Mouse (Mus musculus): ENCODE results near the gene Mapk8. TPM values are rescaled to one million over a fixed set of nuclear protein-coding genes. Genes with fewer than 3 reads are reported as not detected.

Mapk8 gene
- polyA plus RNA-seq, 2 experiments from 2014 or later, result 9.8 to 12.4 TPM

DNA sequence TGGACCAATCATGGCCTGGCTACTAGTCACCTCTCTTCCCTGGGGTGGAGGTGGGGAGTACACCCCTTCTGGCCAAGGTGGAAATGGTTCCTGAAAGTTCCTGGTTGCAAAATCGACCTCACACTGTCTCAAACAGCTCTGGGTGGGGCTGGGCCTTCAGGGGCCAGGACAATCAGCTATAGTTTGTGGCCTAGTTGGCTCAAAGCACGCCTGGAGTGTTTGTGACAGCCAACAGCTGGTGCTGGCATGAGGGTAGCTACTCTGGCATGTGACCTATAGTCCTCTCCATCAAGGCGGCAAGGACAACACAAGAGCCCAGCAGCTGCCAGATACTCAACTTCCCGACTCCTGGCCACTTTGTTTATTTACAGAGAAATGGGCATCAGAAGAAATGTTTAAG, 99.2 kb downstream of the Mapk8 start:
- ATAC-seq, result no peak

DNA sequence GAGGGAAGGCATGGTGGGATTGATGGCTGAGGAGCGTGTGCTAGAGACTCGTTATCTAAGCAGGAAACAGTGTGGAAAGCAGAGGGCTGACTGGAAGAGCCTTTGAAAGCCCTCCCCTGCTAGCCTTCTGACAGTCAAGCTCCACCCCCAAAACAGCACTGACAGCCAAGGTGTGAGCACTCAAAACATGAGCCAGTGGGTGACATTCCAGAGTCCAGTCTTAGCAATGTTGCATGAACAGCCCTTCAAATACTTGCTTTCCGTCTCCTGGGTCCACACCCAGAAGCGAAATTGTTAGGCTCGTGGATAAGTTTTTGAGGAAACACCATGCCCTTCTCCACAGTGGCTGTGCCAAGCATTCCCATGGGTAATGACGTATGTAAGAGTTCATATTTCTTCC, 100.4 kb downstream of the Mapk8 start:
- ATAC-seq, result no peak

DNA sequence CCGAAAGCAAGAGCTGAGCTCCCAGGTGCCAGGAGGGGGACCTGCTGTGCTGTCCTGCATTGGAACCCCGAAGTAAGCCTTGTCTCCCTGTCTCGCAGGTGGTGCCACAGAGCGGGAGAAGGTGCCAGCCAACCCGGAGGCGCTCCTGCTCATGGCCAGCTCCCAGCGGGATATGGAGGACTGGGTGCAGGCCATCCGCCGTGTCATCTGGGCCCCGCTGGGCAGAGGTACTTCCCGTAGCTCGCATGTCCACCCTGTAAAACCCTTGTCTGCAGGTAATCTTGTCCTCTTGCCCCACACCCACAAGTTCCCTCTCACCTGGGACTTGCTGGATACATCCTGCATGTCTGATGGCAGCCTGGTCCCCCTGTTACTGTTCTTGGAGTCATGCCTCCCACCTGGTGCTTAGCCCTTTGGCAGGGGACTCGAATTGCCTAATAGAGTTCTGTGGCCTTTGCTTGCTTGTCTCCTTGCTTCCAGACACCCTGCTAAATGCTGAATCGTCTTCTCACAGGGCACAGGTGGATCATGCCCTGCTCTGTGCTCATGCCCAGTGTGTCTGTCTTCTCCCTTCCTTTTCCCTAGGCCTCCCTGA, 103.7 kb downstream of the Mapk8 start:
- no peak for ATAC-seq

DNA sequence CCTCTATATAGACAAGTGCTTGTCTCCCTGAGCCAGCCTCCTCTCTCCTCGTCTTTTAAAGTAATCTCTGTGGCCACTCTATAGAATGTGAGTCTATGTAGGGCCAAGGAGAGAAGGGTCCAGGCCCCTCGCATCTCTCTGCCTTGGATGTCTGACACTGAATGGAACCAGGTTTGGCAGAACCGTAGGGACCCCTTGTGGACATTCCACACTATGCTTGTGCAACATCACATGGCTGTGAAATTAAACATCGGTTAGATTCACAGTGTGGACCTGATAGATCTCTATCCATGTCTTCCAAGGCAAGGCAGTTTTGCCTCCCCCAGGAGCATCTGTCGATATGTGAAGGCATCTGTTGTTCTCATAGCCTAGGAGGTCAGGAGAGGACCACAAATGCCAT, 108.3 kb downstream of the Mapk8 start:
- ATAC-seq, result no peak

DNA sequence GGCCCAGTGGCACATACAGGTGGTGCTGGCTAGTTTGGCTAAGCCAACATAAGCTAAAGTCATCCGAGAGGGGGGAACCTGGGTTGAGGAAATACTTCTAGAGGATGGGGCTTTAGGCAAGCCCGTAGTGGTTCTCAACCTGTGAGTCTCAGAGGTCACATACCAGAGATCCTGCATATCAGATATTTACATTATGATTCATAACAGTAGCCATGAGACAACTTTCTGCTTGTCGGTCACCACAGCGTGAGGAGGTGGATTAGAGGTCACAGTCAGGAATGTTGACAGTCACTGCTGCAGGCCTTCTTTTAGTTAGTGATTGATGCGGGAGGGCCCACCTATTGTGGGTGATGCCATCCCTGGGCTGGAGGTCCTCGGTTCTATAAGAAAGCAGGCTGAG, 111.2 kb downstream of the Mapk8 start:
- no peak for ATAC-seq

DNA sequence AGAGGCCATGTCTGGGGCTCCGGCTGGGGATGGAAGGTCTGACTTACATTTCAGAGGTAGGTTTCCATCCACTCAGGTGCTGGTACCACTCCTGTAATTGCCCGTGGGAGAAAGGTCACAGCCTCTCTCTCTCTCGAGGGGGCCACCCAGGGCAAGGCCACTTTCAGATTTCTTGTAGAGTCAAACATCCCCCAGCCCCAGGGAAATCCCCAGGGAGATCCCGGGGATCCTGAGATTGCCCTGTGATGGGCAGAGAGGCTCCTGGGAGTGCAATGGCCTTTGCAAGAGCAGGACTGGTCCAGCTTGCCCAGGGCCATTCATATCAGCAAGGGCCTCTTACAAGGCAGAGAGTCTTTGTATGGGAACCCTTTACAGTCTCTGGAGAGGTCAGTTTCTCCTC, 112.6 kb downstream of the Mapk8 start:
- no peak for ATAC-seq

DNA sequence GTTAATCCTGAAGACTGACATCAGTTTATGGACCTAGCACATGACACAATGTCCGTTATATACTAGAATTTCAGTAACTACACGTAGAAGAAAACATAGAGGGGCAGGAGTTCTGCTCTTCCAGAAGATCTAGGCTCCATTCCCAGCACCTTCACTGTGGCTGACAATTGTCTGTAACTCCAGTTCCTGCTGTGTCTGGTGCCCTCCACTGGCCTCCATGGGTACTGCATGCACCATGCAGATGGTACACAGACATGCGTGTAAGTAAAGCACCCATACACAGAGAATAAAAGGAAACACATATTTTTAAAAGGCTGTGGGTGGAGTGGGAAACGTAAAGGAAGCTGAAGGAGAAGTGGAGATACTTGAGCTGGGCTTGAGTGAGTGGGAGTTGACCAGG, 113.1 kb downstream of the Mapk8 start:
- ATAC-seq, result no peak

DNA sequence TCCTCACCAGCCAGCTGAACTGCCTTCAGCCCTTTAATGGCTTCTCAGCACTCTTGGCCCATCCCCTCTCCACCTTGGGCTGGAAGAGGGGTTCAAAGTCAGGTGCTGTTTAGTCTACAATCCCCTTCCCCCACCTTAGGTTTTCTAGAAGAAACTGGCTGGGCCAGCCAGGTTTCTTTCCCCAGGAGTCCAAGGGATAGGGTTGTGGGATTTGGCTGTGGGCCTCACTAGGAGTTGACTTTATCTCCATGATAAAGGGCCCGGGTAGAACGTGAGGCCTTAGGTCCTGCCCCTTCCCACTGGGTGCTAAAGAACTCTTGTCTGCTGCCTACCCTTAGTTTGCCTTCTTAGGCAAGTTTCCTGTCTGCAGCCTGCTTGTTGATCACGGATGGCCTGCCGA, 115.3 kb downstream of the Mapk8 start:
- no peak for ATAC-seq

DNA sequence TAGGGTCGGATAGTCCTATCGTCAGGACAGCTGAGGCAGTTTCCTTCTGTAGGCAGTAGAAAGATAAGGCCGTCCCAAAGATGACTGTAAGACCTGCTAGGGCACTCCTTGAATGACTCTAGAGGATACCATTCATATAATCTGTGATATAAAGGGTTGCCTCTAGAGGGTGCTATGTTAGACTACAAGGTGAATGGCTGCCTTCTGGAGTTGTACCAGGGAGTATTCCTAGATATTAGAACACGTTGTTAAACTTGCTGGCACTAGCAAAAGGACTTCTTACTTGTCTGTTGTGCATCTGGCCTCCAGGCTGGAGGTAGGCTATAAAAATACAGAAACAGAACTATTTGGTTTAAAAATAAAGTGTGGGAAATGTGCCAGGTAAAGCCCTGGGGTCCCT, 116.0 kb downstream of the Mapk8 start:
- ATAC-seq, result no peak

DNA sequence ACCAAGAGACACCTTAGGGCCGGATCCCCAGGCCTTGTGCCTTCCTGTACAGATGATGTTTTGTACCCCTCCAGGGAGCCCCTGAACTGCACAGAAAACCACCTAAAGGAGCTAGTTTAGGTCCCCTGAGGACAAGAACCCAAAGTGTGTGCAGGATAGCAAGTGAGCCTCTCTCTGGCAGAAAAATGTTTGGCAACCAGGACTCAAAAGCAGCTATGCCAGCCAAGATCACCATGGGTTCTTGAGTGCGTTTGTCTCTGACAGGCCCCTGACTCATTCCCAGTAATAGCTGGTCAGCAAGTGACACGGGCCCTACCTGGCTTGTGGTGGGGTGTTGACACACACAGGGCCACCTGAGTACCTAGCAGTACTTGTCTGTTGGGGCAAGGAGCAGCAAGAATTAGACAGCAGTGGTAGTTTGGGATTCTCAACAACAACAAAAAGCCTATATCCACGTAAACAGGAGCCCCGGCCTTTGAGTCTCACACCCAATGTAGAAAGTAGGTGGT, 117.6 kb downstream of the Mapk8 start:
- no peak for ATAC-seq

DNA sequence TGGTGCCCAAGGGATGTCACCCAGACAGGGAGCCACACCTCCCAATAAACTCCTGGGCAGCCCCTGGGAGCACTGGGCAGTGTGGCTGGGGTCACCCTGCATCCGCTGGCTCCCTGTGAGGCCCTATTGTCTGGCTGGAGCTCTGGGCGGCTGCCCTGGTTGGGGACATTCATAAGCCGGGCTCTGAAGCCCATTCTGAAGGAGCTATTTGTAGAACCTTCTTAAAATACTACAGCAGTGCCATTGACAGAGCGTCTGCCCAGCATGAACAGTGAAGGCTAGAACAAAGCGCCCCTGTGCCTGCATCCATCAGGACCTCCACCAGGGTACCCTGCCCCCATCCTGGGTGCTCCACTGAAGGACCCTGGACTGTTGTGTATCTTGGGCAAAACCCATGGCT, 118.6 kb downstream of the Mapk8 start:
- no peak for ATAC-seq

Other genes starting within 250 kb of the Mapk8 start
- under 1 TPM in 1 of 2 experiments, not detected in 1; 0.30 TPM for gene Arhgap22, start 233.1 kb downstream of the Mapk8 start, polyA plus RNA-seq (2017; shearing (Covaris generic))
- gene Frmpd2, start 24.5 kb upstream of the Mapk8 start, polyA plus RNA-seq (2017; shearing (Covaris generic)), result not detected
- gene Ptpn20, start 142.0 kb upstream of the Mapk8 start, polyA plus RNA-seq (2017; shearing (Covaris generic)), result not detected

All from activated CD4-positive, CD25-positive, alpha-beta regulatory T cell, adult 4 months (primary cell).